Mouse (Mus musculus): ENCODE data around the gene Nemp2.

DNA sequence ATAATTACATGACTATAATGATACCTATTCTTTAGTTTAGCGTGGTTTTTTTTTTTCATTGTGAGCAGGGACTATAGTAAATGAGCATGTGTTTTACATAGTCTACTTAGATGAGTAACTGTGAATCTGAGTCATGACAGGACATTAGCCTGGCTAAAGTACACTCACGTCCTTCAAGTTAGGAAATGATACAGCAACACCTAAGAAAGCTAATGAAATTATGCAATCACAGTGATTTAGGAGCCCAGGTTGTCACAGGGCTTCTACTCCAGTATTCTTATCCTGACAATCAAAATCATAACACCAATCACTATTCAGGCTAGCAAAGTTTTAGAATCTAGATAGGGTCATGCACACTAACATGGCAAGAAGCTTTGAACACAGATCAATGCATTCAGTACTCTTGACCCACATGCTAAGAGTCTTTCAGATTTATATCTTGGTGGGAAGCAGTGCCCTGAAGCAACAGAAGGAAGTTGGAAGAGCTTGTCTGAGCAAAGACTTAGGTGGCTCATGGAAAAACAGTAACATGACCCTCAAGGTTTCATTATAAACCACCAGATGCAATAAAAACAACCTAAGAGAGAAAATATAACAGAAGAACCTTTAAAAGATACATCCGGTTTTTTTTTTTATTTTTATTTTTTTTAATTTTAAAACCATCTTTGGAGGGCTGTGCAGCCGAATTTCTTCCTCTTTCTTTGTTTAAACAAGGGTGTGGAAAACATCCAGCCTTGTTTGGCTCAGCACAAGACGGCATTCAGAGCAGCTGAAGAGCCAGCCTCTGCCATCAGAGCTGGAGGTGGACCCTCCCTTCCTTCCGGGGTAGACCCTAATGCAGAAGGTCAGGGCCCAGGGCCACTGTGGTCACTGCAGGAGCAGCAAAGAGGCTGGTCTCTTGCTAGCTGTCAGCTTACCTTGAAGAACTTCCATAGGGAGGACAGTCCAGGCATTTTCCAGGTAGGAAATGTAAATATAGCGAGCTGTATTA is 45.4 kb downstream of the Nemp2 start:
- TF ChIP-seq POLR2A (IDR thresholded peaks at IDR 0.05; ENCODE audit: low read depth, low read length) (no peak), CTCF (conservative IDR thresholded peaks at IDR 0.05; ENCODE audit: insufficient read depth, insufficient read length, low read depth, low read length) (no peak)

Data from kidney, adult 2 months (tissue).